Mouse (Mus musculus): Measurements from ENCODE around the gene Tulp2. TPM values are rescaled to one million over a fixed set of nuclear protein-coding genes. Genes with fewer than 3 reads are reported as not detected.

The Tulp2 gene
- polyA plus RNA-seq, 1 experiment = not detected

- H3K27ac ChIP-seq (ENCODE audit: insufficient read depth, low read length) = no peak overlapping the region
- H3K4me1 ChIP-seq (ENCODE audit: control insufficient read depth, insufficient read depth, low read length) = no peaks in the 10 kb centered on the region; the same call in 1 of the 2 replicates
- no peak overlapping the region for H3K4me3 ChIP-seq (ENCODE audit: insufficient read depth, low read length)
- no peak for TF ChIP-seq CTCF (IDR thresholded peaks at IDR 0.05; ENCODE audit: borderline replicate concordance, insufficient read depth, low read length)
- TF ChIP-seq POLR2A (IDR thresholded peaks at IDR 0.05; ENCODE audit: low read depth, low read length) = no peak
These were observed 87.2 kb downstream of the Tulp2 start for GRCm38 (mm10) chr7:45568601-45569473.

GRCm38 (mm10) chr7:45570103-45570741 is 88.5 kb downstream of the Tulp2 start, which contains the start of gene Bcat2:
Gene Bcat2, plus strand, starts transcription at chr7:45570153.
- no peak for TF ChIP-seq CTCF (IDR thresholded peaks at IDR 0.05; ENCODE audit: borderline replicate concordance, insufficient read depth, low read length)
- peak; percentile 77 for TF ChIP-seq POLR2A (IDR thresholded peaks at IDR 0.05; ENCODE audit: low read depth, low read length)

GRCm38 (mm10) chr7:45571966-45572365 is 90.3 kb downstream of the Tulp2 start:
- Histone ChIP-seq H3K4me1 (ENCODE audit: control insufficient read depth, insufficient read depth, low read length) (no peaks in the 10 kb centered on the region; the same call in 1 of the 2 replicates), H3K27ac (ENCODE audit: insufficient read depth, low read length) (no peak overlapping the region), H3K4me3 (ENCODE audit: insufficient read depth, low read length) (no peak overlapping the region)
- TF ChIP-seq POLR2A (IDR thresholded peaks at IDR 0.05; ENCODE audit: low read depth, low read length) = no peak
- TF ChIP-seq CTCF (IDR thresholded peaks at IDR 0.05; ENCODE audit: borderline replicate concordance, insufficient read depth, low read length) = no peak

More at GRCm38 (mm10) chr7:45570103-45570741, 88.5 kb downstream of the Tulp2 start, which contains the start of gene Bcat2:
- H3K4me1 ChIP-seq (ENCODE audit: control insufficient read depth, insufficient read depth, low read length) = no peaks in the 10 kb centered on the region; the same call in 1 of the 2 replicates
- peak within 1 kb of the TSS; percentile 2; the same call in 1 of the 2 replicates for H3K27ac ChIP-seq (ENCODE audit: insufficient read depth, low read length)
- H3K4me3 ChIP-seq (ENCODE audit: insufficient read depth, low read length) = peak within 1 kb of the TSS; percentile 67

Other genes with a start within 250 kb of the Tulp2 start
- gene Cd37, start 242.8 kb upstream of the Tulp2 start, polyA plus RNA-seq (2011; ENCODE audit: insufficient read length, low read depth, missing spikeins) = 0.86 TPM in 1 of 2 replicates, not detected in the other
- not detected in 2 replicates for gene Slc6a16, start 240.8 kb upstream of the Tulp2 start, polyA plus RNA-seq (2011; ENCODE audit: insufficient read length, low read depth, missing spikeins)
- gene Slc6a21, start 204.4 kb upstream of the Tulp2 start, polyA plus RNA-seq (2011; ENCODE audit: insufficient read length, low read depth, missing spikeins) = not detected in 2 replicates
- gene Trpm4, start 148.1 kb upstream of the Tulp2 start, polyA plus RNA-seq (2011; ENCODE audit: insufficient read length, low read depth, missing spikeins) = 9.8 and 12.8 TPM in 2 replicates
- gene Hrc, start 146.6 kb upstream of the Tulp2 start, polyA plus RNA-seq (2011; ENCODE audit: insufficient read length, low read depth, missing spikeins) = not detected in 2 replicates
- 2.5 and 2.7 TPM in 2 replicates for gene Ppfia3, start 114.9 kb upstream of the Tulp2 start, polyA plus RNA-seq (2011; ENCODE audit: insufficient read length, low read depth, missing spikeins)
- gene Lin7b, start 111.3 kb upstream of the Tulp2 start, polyA plus RNA-seq (2011; ENCODE audit: insufficient read length, low read depth, missing spikeins) = 2.3 TPM in 1 of 2 replicates, not detected in the other
- gene Snrnp70, start 86.1 kb upstream of the Tulp2 start, polyA plus RNA-seq (2011; ENCODE audit: insufficient read length, low read depth, missing spikeins) = 407 and 463 TPM in 2 replicates
- gene Kcna7, start 76.2 kb upstream of the Tulp2 start, polyA plus RNA-seq (2011; ENCODE audit: insufficient read length, low read depth, missing spikeins) = not detected in 2 replicates
- gene Ntf5, start 68.2 kb upstream of the Tulp2 start, polyA plus RNA-seq (2011; ENCODE audit: insufficient read length, low read depth, missing spikeins) = 0.79 and 1.0 TPM in 2 replicates
- gene Lhb, start 61.1 kb upstream of the Tulp2 start, polyA plus RNA-seq (2011; ENCODE audit: insufficient read length, low read depth, missing spikeins) = not detected in 2 replicates
- gene Gys1, start 47.0 kb upstream of the Tulp2 start, polyA plus RNA-seq (2011; ENCODE audit: insufficient read length, low read depth, missing spikeins) = 47.6 and 58.2 TPM in 2 replicates
- gene Ruvbl2, start 43.8 kb upstream of the Tulp2 start, polyA plus RNA-seq (2011; ENCODE audit: insufficient read length, low read depth, missing spikeins) = 67.9 and 74.6 TPM in 2 replicates
- 3,506 and 4,699 TPM in 2 replicates for gene Ftl1, start 22.0 kb upstream of the Tulp2 start, polyA plus RNA-seq (2011; ENCODE audit: insufficient read length, low read depth, missing spikeins)
- gene Bax, start 15.0 kb upstream of the Tulp2 start, polyA plus RNA-seq (2011; ENCODE audit: insufficient read length, low read depth, missing spikeins) = 218 and 278 TPM in 2 replicates
- gene Gm45808, start 4.9 kb downstream of the Tulp2 start, polyA plus RNA-seq (2011; ENCODE audit: insufficient read length, low read depth, missing spikeins) = not detected in 2 replicates
- gene Dhdh, start 6.9 kb downstream of the Tulp2 start, polyA plus RNA-seq (2011; ENCODE audit: insufficient read length, low read depth, missing spikeins) = 0.68 and 1.2 TPM in 2 replicates
- 409 and 447 TPM in 2 replicates for gene Nucb1, start 28.5 kb downstream of the Tulp2 start, polyA plus RNA-seq (2011; ENCODE audit: insufficient read length, low read depth, missing spikeins)
- gene Ppp1r15a, start 44.4 kb downstream of the Tulp2 start, polyA plus RNA-seq (2011; ENCODE audit: insufficient read length, low read depth, missing spikeins) = 31.7 and 35.9 TPM in 2 replicates
- 9.1 and 11.4 TPM in 2 replicates for gene Plekha4, start 44.5 kb downstream of the Tulp2 start, polyA plus RNA-seq (2011; ENCODE audit: insufficient read length, low read depth, missing spikeins)
- not detected in 2 replicates for gene Hsd17b14, start 73.0 kb downstream of the Tulp2 start, polyA plus RNA-seq (2011; ENCODE audit: insufficient read length, low read depth, missing spikeins)
- gene Bcat2, start 88.3 kb downstream of the Tulp2 start, polyA plus RNA-seq (2011; ENCODE audit: insufficient read length, low read depth, missing spikeins) = 25.7 and 30.6 TPM in 2 replicates
- 1.4 and 5.2 TPM in 2 replicates for gene Fgf21, start 133.6 kb downstream of the Tulp2 start, polyA plus RNA-seq (2011; ENCODE audit: insufficient read length, low read depth, missing spikeins)
- gene Fut1, start 135.4 kb downstream of the Tulp2 start, polyA plus RNA-seq (2011; ENCODE audit: insufficient read length, low read depth, missing spikeins) = not detected in 2 replicates
- gene Izumo1, start 139.9 kb downstream of the Tulp2 start, polyA plus RNA-seq (2011; ENCODE audit: insufficient read length, low read depth, missing spikeins) = not detected in 2 replicates
- 0.15 and 0.37 TPM in 2 replicates for gene Rasip1, start 145.6 kb downstream of the Tulp2 start, polyA plus RNA-seq (2011; ENCODE audit: insufficient read length, low read depth, missing spikeins)
- 0.70 and 1.8 TPM in 2 replicates for gene Mamstr, start 158.1 kb downstream of the Tulp2 start, polyA plus RNA-seq (2011; ENCODE audit: insufficient read length, low read depth, missing spikeins)
- gene Fut2, start 184.5 kb downstream of the Tulp2 start, polyA plus RNA-seq (2011; ENCODE audit: insufficient read length, low read depth, missing spikeins) = not detected in 2 replicates
- 0.58 TPM in 1 of 2 replicates, not detected in the other for gene Ntn5, start 202.1 kb downstream of the Tulp2 start, polyA plus RNA-seq (2011; ENCODE audit: insufficient read length, low read depth, missing spikeins)
- 0.21 TPM in 1 of 2 replicates, not detected in the other for gene Sec1, start 212.5 kb downstream of the Tulp2 start, polyA plus RNA-seq (2011; ENCODE audit: insufficient read length, low read depth, missing spikeins)
- gene Car11, start 218.0 kb downstream of the Tulp2 start, polyA plus RNA-seq (2011; ENCODE audit: insufficient read length, low read depth, missing spikeins) = 6.6 and 6.8 TPM in 2 replicates
- 15.9 and 17.0 TPM in 2 replicates for gene Dbp, start 223.2 kb downstream of the Tulp2 start, polyA plus RNA-seq (2011; ENCODE audit: insufficient read length, low read depth, missing spikeins)
- gene Rpl18, start 233.6 kb downstream of the Tulp2 start, polyA plus RNA-seq (2011; ENCODE audit: insufficient read length, low read depth, missing spikeins) = 1,118 and 1,143 TPM in 2 replicates
- 19.0 and 19.1 TPM in 2 replicates for gene Sphk2, start 236.1 kb downstream of the Tulp2 start, polyA plus RNA-seq (2011; ENCODE audit: insufficient read length, low read depth, missing spikeins)
- gene Fam83e, start 239.3 kb downstream of the Tulp2 start, polyA plus RNA-seq (2011; ENCODE audit: insufficient read length, low read depth, missing spikeins) = not detected in 2 replicates
- not detected in 2 replicates for gene Spaca4, start 243.9 kb downstream of the Tulp2 start, polyA plus RNA-seq (2011; ENCODE audit: insufficient read length, low read depth, missing spikeins)

All from embryonic fibroblast, embryonic 13.5 days (primary cell).